Mouse (Mus musculus) neural tube, embryonic 14.5 days (tissue): ENCODE measurements around the gene Larp1b. TPM values are rescaled to one million over a fixed set of nuclear protein-coding genes. Genes with fewer than 3 reads are reported as not detected.

ENCODE experiments used
- ATAC-seq: fragments of 200-750 bp; cut with Nextera tagmentation; 2 replicates; pipeline ENCODE4 v1.8.0; 2017; ENCODE audit warnings: low read depth, mild to moderate bottlenecking, moderate TSS enrichment, moderate library complexity
- H3K27ac ChIP-seq: fragments of 300-500 bp; sonication (generic); 2 replicates; pipeline ENCODE4 v1.5.1; 2014; ENCODE audit warnings: low read depth, mild to moderate bottlenecking, control low read depth, low read length, moderate library complexity, mixed read lengths
- H3K27me3 ChIP-seq: fragments of 300-500 bp; sonication (generic); 2 replicates; pipeline ENCODE4 v1.6.1; 2014; ENCODE audit warnings: low read length; ENCODE audit not compliant: control insufficient read depth, insufficient read depth
- H3K36me3 ChIP-seq: fragments of 300-500 bp; sonication (generic); 2 replicates; pipeline ENCODE4 v1.6.1; 2014; ENCODE audit warnings: low read length, mixed read lengths; ENCODE audit not compliant: control insufficient read depth, insufficient read depth
- H3K4me1 ChIP-seq: fragments of 300-500 bp; sonication (generic); 2 replicates; pipeline ENCODE4 v1.6.1; 2014; ENCODE audit warnings: low read length; ENCODE audit not compliant: control insufficient read depth, insufficient read depth
- H3K4me2 ChIP-seq: fragments of 300-500 bp; sonication (generic); 2 replicates; pipeline ENCODE4 v1.6.1; 2014; ENCODE audit warnings: mild to moderate bottlenecking, low read depth, low read length, control low read depth
- H3K4me3 ChIP-seq: fragments of 300-500 bp; sonication (generic); 2 replicates; pipeline ENCODE4 v1.5.1; 2014; ENCODE audit warnings: low read depth, low read length, control low read depth, mixed read lengths
- H3K9ac ChIP-seq: fragments of 300-500 bp; sonication (generic); replicated peaks from 2 replicates; pipeline ENCODE4 v1.6.1; 2014; ENCODE audit warnings: low read depth, mild to moderate bottlenecking, control low read depth, low read length, mixed read lengths
- H3K9me3 ChIP-seq: fragments of 300-500 bp; sonication (generic); 2 replicates; pipeline ENCODE4 v1.6.1; 2016; ENCODE audit warnings: low read length; ENCODE audit not compliant: control insufficient read depth
- WGBS: fragments of 180-500 bp; shearing (Covaris S2); extraction: QIAGEN DNeasy Blood & Tissue Kit; methylation state at CpG from one replicate; pipeline ENCODE4 v1.1.7; 2014; 5-methylcytosine and 5-hydroxymethylcytosine counted together
- polyA plus RNA-seq: library from polyadenylated mRNA; unstranded; fragments of >200 nt; fragmentation: Nextera tagmentation; extraction: Ambion mirVana; gene quantifications from 2 replicates; pipeline ENCODE4 v1.2.1, GENCODE M21; 2014

The Larp1b gene
- polyA plus RNA-seq, 1 experiment from 2014 or later, result 7.4 TPM

DNA sequence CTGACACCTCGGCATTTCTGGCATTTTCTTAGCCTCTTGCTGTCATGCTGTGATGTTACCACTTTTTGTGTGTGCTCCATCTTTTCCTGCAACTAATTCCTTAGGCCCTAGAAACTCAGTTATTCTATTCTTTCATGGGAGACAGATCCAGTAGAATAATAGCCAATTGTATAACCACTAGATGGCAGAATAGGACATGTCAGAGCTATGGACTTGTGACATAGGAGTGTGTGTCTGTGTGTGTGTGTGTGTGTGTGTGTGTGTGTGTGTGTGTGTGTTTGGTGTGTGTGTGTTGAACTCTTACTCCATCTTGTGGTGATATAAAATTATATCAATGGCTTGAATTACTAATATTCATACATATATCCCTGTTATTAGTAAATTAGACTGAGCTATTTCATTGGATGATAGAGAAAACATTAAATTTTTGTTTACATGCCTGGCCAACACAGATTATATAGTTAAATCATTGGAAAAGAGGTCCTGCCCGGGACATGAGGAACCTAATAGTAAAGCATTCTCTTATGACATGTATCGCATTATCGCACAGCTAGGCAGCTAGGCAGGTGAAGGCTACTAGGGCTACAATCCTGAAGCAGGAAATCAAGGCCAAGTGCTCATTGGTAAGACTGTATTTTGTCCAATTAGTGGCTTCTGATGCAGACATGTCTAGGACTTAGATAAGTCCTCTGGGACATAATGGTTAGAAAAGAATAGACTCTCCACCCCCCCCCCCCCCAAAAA is 92.7 kb downstream of the Larp1b start:
- H3K27me3 ChIP-seq, result no peaks in the 10 kb centered on the region
- peak; percentile 81 for ATAC-seq
- H3K27ac ChIP-seq, result no peak overlapping the region
- no peaks in the 10 kb centered on the region for H3K4me1 ChIP-seq
- no peaks in the 10 kb centered on the region for H3K9me3 ChIP-seq
- H3K4me2 ChIP-seq, result no peak overlapping the region
- WGBS, result 85% methylated on average over 4 of the region's 4 CpGs
- H3K9ac ChIP-seq, result no peak overlapping the region
- no peaks in the 10 kb centered on the region for H3K36me3 ChIP-seq
- H3K4me3 ChIP-seq, result no peak overlapping the region

DNA sequence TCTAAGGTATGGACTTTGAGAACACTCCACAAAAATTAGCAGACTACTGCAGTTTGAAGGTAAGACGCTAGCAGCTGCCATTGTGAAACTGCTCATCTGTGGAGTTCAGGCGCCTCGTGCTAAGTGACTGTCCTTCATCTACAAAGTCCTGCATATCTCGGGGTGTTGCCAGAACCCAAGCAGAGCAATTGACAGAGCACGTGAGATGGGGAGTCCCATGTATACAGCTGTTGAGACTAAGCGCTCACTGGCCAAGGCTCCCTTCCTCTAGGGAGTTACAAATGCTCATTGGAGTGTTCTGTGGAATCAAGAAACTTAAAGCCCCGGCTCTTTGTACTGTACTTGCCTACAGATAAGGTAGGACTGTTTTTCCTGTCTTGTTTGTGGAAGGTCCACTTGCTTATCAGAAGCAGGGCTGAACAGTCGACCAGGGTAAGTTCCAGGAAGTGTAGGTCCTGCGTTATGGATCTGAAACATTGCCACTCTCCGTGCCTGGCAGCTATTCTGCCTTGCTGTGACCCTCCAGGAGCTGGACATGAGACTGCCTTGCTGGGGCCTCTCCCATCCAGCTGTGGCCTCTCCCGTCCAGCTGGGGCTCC is 94.2 kb downstream of the Larp1b start:
- 74% methylated on average over 11 of the region's 11 CpGs for WGBS
- no peak for ATAC-seq

DNA sequence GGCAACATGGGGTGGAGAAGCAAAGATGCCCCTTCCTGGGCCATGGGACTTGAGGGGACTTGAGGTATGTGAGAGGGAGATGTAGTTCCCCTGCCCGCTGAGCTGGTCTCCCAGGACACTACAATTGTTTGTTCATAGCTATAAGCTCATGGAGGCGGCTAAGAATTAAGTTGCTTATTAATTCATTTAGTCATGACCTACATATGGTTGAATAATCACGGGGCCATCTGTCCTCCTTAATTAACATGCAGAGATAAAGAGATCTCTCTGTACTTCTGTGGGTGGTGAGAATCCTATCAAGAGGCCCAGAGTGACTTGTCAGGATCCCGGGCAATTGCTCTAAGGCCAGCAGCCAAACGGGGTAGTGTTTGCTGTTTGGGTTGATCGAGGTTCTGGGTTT is 98.2 kb downstream of the Larp1b start:
- Histone ChIP-seq H3K27ac (no peak overlapping the region), H3K9ac (no peak overlapping the region)

More for the DNA sequence above, 94.2 kb downstream of the Larp1b start:
- Histone ChIP-seq H3K36me3 (no peaks in the 10 kb centered on the region), H3K4me1 (no peaks in the 10 kb centered on the region), H3K4me2 (no peak overlapping the region), H3K9ac (no peak overlapping the region), H3K9me3 (no peaks in the 10 kb centered on the region), H3K27ac (no peak overlapping the region), H3K27me3 (no peaks in the 10 kb centered on the region), H3K4me3 (no peak overlapping the region)

DNA sequence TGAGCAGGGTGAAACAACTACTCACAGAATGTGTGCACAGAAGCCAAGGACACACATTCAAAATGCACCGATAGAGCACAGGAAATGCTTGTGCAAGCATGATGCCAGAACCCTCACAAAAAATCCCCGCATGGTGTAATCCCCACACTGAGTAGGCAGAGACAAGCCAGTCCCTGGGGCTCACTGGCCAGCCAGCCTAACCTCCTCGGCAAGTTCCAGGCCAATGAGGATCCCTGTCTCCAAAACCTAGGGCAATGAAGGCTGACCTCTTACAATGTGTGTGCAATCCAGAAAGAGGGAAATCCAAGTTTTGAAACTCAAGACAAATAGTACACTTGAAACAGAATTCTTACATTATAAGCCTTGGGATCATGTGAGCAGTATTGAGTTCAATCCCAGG is 103.7 kb downstream of the Larp1b start:
- ATAC-seq, result no peak
- H3K4me1 ChIP-seq, result no peaks in the 10 kb centered on the region
- 94% methylated on average over 3 of the region's 3 CpGs for WGBS
- H3K27me3 ChIP-seq, result no peaks in the 10 kb centered on the region
- H3K36me3 ChIP-seq, result no peaks in the 10 kb centered on the region
- H3K27ac ChIP-seq, result no peak overlapping the region
- no peak overlapping the region for H3K4me3 ChIP-seq
- no peaks in the 10 kb centered on the region for H3K9me3 ChIP-seq
- no peak overlapping the region for H3K9ac ChIP-seq
- no peak overlapping the region for H3K4me2 ChIP-seq

More for the DNA sequence above, 98.2 kb downstream of the Larp1b start:
- ATAC-seq, result no peak
- Histone ChIP-seq H3K4me2 (no peak overlapping the region), H3K36me3 (no peaks in the 10 kb centered on the region), H3K4me3 (no peak overlapping the region), H3K9me3 (no peaks in the 10 kb centered on the region), H3K4me1 (no peaks in the 10 kb centered on the region), H3K27me3 (no peaks in the 10 kb centered on the region)
- WGBS, result 83% methylated on average over 6 of the region's 6 CpGs

DNA sequence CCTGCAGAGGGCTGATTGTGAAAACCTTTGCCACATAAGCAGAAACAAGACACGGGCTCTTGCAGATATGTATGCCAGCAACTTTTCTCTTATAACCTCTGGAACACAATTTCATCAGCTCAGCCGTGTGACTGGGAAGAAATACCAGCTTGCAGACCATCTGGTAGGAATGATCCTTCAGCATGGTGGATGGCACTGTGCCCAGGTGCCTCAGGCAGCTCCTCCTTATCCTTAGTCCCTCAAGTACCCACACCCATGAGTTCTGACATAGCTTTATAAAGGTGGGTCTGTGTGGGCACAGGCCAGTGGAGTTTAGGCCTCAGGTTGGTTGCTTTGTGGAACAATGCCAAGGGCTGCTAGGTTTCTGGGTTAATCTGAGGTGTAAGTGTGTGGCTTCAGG is 108.8 kb downstream of the Larp1b start:
- WGBS, result 74% methylated on average over 2 of the region's 2 CpGs

DNA sequence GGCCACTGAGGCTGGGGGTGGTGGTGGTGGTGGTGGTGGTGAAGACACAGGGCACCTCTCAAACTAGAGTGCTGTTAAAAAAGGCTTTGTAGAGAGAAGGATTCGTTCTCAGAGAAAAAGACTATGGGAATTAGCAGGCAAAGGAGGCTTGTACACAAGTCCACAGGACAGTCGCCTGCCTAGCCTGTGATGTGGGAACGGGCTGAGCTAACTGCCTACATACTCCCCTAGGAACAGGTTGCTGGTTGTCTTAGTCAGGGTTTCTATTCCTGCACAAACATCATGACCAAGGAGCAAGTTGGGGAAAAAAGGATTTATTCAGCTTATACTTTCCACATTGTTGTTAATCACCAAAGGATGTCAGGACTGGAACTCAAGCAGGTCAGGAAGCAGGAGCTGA is 109.6 kb downstream of the Larp1b start:
- 96% methylated on average over 3 of the region's 3 CpGs for WGBS
- Histone ChIP-seq H3K27ac (no peak overlapping the region), H3K9ac (no peak overlapping the region), H3K27me3 (no peaks in the 10 kb centered on the region), H3K9me3 (no peaks in the 10 kb centered on the region), H3K4me1 (no peaks in the 10 kb centered on the region), H3K36me3 (no peaks in the 10 kb centered on the region), H3K4me3 (no peak overlapping the region), H3K4me2 (no peak overlapping the region)
- ATAC-seq, result no peak

More for the DNA sequence above, 108.8 kb downstream of the Larp1b start:
- no peaks in the 10 kb centered on the region for H3K36me3 ChIP-seq
- ATAC-seq, result 0 out of 2 replicates have a peak, but pooled peaks have one; percentile 19
- no peak overlapping the region for H3K4me2 ChIP-seq
- H3K9ac ChIP-seq, result no peak overlapping the region
- no peaks in the 10 kb centered on the region for H3K4me1 ChIP-seq
- H3K27me3 ChIP-seq, result no peaks in the 10 kb centered on the region
- no peak overlapping the region for H3K27ac ChIP-seq
- no peak overlapping the region for H3K4me3 ChIP-seq
- no peaks in the 10 kb centered on the region for H3K9me3 ChIP-seq

DNA sequence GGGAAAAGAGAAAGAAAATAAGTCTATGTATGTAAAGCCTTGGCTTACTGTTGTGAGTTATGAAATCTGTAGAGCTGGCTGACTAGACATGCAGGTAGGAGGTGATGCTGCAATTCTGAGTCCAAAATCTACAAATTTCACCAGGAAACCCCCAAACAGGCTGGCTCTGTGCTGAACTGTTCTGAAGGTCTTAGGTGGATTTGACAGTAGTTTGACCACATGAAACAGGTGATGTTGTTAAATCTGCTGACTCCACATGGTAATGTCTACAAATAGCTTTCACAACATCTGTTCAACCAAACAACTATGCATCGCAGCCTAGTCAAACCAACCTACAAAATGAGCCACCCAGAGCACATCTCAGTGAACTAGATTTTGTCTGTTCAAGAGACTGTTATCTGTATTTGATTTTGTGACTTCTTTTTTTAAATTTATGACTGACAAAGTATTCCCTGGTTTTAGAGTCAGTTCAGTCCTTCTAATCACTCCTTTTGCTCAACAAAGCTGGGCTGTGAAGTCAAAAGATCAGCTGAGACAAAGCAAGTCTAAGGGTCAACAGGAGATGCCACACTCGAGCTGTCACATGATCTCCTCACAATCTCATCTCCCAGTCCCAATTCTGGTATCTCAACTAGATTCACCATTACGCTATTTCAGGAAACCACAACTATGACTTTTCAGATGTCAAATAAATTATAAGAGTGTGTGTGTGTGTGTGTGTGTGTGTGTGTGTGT is 112.4 kb downstream of the Larp1b start:
- no peak overlapping the region for H3K4me2 ChIP-seq
- 94% methylated on average over 3 of the region's 3 CpGs for WGBS

DNA sequence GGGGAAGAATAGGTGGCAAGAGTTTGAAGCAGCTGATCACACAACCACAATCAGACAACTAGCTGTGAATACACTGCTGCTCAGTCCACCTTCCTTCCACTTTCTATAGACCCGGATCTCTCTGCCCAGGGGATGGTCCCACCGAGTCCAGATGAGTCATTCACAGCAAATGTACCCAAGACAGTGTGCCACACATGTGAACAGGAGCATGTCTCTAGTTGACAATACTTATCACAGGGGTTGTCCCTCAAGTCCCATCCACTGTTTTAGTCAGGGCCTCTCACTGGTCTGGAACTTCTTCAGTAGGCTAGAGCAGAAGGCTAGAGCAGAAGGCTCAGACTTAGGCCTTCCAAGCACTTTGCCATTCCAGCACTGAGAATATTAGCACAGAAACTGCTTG is 113.1 kb downstream of the Larp1b start:
- Histone ChIP-seq H3K4me2 (no peak overlapping the region), H3K27me3 (no peaks in the 10 kb centered on the region), H3K36me3 (no peaks in the 10 kb centered on the region), H3K9ac (no peak overlapping the region), H3K27ac (no peak overlapping the region), H3K9me3 (no peaks in the 10 kb centered on the region), H3K4me1 (no peaks in the 10 kb centered on the region), H3K4me3 (no peak overlapping the region)
- 97% methylated on average over 2 of the region's 2 CpGs for WGBS
- ATAC-seq, result no peak

More for the DNA sequence above, 112.4 kb downstream of the Larp1b start:
- Histone ChIP-seq H3K27ac (no peak overlapping the region), H3K9ac (no peak overlapping the region), H3K9me3 (no peaks in the 10 kb centered on the region), H3K4me3 (no peak overlapping the region), H3K36me3 (no peaks in the 10 kb centered on the region), H3K4me1 (no peaks in the 10 kb centered on the region), H3K27me3 (no peaks in the 10 kb centered on the region)
- no peak for ATAC-seq

DNA sequence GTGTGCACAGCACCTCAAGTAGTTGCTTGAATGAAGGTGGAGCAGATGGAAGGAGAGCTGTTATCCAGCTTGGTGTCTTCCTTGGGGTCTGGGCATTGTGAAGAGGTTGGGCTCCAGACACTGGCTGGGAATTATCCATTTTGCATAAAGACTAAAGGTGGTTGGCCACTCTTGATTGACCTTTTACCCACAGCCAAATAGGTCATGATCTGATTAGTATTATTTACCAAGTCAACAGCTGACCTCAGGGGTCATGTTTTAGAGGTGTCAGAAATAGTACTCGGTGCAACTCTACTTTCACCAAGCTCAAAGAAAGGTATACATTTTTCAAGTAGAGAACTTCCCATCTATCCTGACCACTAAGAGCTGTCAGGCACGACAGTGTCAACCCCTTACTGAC is 115.7 kb downstream of the Larp1b start:
- Histone ChIP-seq H3K36me3 (no peaks in the 10 kb centered on the region), H3K4me1 (no peaks in the 10 kb centered on the region), H3K4me3 (no peak overlapping the region), H3K9me3 (no peaks in the 10 kb centered on the region), H3K27ac (no peak overlapping the region), H3K27me3 (no peaks in the 10 kb centered on the region), H3K9ac (no peak overlapping the region), H3K4me2 (no peak overlapping the region)
- ATAC-seq, result no peak
- 90% methylated on average over 2 of the region's 2 CpGs for WGBS
